Mouse (Mus musculus) thymus, adult 2 months (tissue): ENCODE results near the gene Ttc7. TPM values are rescaled to one million over a fixed set of nuclear protein-coding genes. Genes with fewer than 3 reads are reported as not detected.

Source experiments
- DNase-seq: peaks from one replicate; pipeline ENCODE4 v3.0.0; 2021
- H3K27ac ChIP-seq: fragments of 200-500 bp; 2 replicates; pipeline ENCODE4 v1.5.1; 2012; ENCODE audit warnings: low read length, control low read depth; ENCODE audit not compliant: control insufficient read depth, insufficient read depth
- H3K27me3 ChIP-seq: fragments of 200-500 bp; 2 replicates; pipeline ENCODE4 v1.6.1; 2012; ENCODE audit warnings: mild to moderate bottlenecking, low read length, moderate library complexity, mixed read lengths; ENCODE audit not compliant: control insufficient read depth, insufficient read depth
- H3K36me3 ChIP-seq: fragments of 200-500 bp; 2 replicates; pipeline ENCODE4 v1.6.1; 2012; ENCODE audit warnings: mild to moderate bottlenecking, low read length, moderate library complexity; ENCODE audit not compliant: control insufficient read depth, insufficient read depth
- H3K4me1 ChIP-seq: fragments of 200-500 bp; replicated peaks from 2 replicates; pipeline ENCODE4 v1.6.1; 2012; ENCODE audit warnings: low read length; ENCODE audit not compliant: control insufficient read depth, insufficient read depth
- H3K4me3 ChIP-seq: fragments of 200-500 bp; 2 replicates; pipeline ENCODE4 v1.5.1; 2012; ENCODE audit warnings: mild to moderate bottlenecking, low read length, control low read depth, moderate library complexity; ENCODE audit not compliant: control insufficient read depth, insufficient read depth
- CTCF ChIP-seq: fragments of 200-500 bp; IDR thresholded peaks from 2 replicates; pipeline ENCODE4 v1.5.1; 2012; ENCODE audit warnings: mild to moderate bottlenecking, control low read depth, low read length, moderate library complexity, borderline replicate concordance; ENCODE audit not compliant: control insufficient read depth, poor library complexity, insufficient read depth; ENCODE audit errors: extremely low read depth
- POLR2A ChIP-seq: fragments of 200-500 bp; IDR thresholded peaks from 2 replicates; pipeline ENCODE4 v1.6.1; 2012; ENCODE audit warnings: mild to moderate bottlenecking, low read length, control low read depth, moderate library complexity; ENCODE audit not compliant: control insufficient read depth, poor library complexity, insufficient read depth; ENCODE audit errors: extremely low read depth
- WGBS: fragments of 180-500 bp; shearing (Covaris S2); methylation state at CpG from one replicate; pipeline ENCODE4 v1.1.7; 2018; 5-methylcytosine and 5-hydroxymethylcytosine counted together
- polyA plus RNA-seq: library from polyadenylated mRNA; depleted of rRNA; stranded (reverse); fragments of >200 nt; gene quantifications from 2 replicates; pipeline ENCODE4 v1.2.3, GENCODE M21; 2012; rRNA removed

Gene Ttc7
- 93.6 and 148 TPM in 2 replicates for polyA plus RNA-seq

DNA sequence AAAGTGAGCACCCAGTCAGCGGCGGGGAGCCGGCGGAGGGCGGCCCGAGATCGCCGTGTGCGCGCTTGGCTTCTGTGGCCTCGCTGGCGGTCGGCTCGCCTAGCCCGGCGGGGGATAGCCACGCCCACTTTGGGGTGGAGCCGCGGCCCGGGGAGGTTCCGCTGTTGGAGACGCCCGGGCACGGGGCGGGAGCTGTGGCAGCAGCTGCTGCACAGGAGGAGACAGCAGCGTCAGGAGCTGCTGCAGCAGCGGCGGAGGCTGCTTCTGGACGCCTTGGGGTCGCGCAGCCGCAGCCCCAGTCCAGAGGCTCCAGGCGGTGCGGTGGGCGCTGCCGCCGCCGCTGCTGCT is at the start of gene Ttc7:
TSS of gene Ttc7 (plus strand) at position 181 of the 348 bp plus-strand sequence.
- Histone ChIP-seq H3K4me1 (peaks cover 34% of the 10 kb centered on the region), H3K4me3 (peak within 1 kb of the TSS; percentile 66), H3K36me3 (no peaks in the 10 kb centered on the region), H3K27ac (peak within 1 kb of the TSS; percentile 25), H3K27me3 (no peaks in the 10 kb centered on the region)
- DNase-seq: peak; percentile 99
- 1% methylated on average over 38 of the region's 38 CpGs for WGBS
- TF ChIP-seq CTCF (0 out of 2 replicates have a peak, but pooled peaks have one; percentile 13), POLR2A (peak; percentile 93)

DNA sequence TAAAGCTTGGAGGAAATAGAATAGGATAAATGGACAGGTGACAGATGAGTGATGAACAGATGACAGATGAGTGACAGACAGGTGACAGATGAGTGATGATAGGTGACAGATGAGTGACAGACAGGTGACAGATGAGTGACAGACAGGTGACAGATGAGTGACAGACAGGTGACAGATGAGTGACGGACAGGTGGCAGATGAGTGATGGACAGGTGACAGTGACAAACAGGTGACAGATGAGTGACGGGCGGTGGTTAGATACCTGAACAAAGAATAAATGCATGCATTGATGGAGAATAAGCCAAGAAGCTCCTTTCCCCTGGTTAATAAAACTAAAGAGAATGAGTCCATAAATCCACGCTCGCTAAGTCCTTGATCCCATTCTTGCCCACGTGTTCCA is 47.7 kb upstream of the Ttc7 start:
- Histone ChIP-seq H3K36me3 (no peaks in the 10 kb centered on the region), H3K4me1 (no peaks in the 10 kb centered on the region), H3K4me3 (no peak overlapping the region), H3K27me3 (no peaks in the 10 kb centered on the region), H3K27ac (no peak overlapping the region)
- DNase-seq: no peak
- TF ChIP-seq POLR2A: no peak
- TF ChIP-seq CTCF: no peak
- 99% methylated on average over 6 of the region's 6 CpGs for WGBS

DNA sequence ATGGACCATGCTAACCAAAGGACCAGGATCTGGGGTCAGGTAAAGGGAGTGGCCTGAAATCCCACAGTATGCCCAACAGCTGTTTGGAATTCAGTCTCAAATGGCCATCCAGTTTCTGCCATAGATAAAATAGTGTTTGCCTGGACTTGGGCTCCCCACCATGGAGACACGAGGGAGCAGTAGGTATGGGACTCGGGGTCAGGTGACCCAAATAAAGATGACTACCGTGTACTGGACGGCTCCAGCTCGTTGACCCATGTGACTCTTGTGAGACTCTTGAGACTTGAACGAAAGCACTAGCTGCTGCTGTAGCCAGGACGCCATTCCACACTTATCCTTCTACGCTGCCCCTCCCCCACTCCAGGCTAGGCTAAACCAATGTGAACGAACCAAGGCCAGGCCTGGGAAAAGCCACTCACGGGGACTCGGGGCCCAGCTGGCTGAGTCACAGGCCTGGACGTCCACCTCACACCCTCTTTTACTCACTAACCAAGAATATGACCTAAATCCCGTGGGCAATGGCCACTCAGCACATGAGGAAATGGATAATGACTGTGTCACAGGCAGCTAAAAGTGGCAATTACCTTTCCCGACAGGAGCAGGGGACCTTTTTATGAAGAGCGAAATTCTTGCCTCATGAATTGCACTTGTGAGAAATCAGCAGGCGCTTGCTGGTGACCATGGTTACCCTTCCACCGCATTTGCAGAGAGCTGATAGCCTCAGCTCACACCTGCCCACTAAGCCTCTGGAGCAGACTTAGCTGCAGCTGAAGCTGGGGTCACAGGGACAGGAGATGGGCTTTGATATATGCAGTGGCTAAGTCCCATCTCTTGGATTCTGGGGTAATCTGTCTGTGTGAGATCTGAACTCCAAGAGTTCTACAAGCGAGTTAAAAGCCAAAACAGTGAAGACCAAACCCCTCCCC is 45.7 kb upstream of the Ttc7 start:
- Histone ChIP-seq H3K27ac (no peak overlapping the region), H3K4me3 (no peak overlapping the region), H3K36me3 (no peaks in the 10 kb centered on the region), H3K4me1 (no peaks in the 10 kb centered on the region), H3K27me3 (no peaks in the 10 kb centered on the region)
- WGBS: 94% methylated on average over 18 of the region's 18 CpGs
- no peak for DNase-seq
- no peak for TF ChIP-seq POLR2A
- no peak for TF ChIP-seq CTCF

DNA sequence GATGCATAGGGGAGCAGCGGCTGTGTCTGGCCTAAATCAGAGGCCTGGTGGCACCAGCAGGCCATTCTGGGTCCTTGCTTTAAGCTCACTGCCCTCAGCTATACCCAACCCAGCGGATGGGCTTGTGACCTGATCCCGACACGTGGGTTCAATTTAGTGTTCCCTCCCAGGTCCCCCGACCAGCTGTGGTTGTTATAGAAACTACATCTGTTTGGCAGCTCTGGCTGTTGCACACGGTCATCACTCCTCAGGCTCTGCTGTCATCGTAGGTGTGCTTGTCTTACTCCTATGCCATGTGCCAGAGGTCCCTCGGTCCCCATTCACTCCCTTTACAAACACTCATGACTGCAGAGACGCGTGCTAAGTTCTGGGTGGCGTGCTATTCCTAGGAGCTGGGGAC is 44.9 kb upstream of the Ttc7 start:
- WGBS: 94% methylated on average over 11 of the region's 11 CpGs
- Histone ChIP-seq H3K4me3 (no peak overlapping the region), H3K27ac (no peak overlapping the region), H3K36me3 (no peaks in the 10 kb centered on the region), H3K27me3 (no peaks in the 10 kb centered on the region), H3K4me1 (no peaks in the 10 kb centered on the region)
- TF ChIP-seq POLR2A (no peak), CTCF (no peak)
- no peak for DNase-seq

DNA sequence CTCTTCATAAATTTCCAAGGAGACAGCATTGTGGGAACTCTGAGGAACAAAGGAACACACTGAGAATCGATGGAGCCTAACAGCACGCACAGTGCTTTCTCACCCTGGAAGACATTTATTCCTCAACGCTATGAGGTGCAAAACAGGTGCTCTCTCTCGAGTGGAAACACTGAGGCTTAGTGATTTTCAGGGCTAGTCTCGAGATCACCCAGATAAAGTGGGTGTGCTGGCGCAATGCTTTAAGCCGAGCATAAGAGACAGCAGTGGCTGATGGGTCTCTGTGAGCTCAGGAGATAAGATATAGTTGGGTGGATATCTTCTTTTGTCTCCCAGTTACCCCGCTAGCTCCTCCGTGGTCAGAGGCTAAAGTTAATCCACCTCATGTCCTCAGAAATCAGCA is 36.6 kb upstream of the Ttc7 start:
- H3K4me3 ChIP-seq: no peak overlapping the region
- no peak for DNase-seq
- WGBS: 73% methylated on average over 9 of the region's 9 CpGs
- H3K36me3 ChIP-seq: no peaks in the 10 kb centered on the region
- no peak overlapping the region for H3K27ac ChIP-seq
- peaks cover 6% of the 10 kb centered on the region for H3K4me1 ChIP-seq
- H3K27me3 ChIP-seq: no peaks in the 10 kb centered on the region
- TF ChIP-seq CTCF: no peak
- TF ChIP-seq POLR2A: no peak

DNA sequence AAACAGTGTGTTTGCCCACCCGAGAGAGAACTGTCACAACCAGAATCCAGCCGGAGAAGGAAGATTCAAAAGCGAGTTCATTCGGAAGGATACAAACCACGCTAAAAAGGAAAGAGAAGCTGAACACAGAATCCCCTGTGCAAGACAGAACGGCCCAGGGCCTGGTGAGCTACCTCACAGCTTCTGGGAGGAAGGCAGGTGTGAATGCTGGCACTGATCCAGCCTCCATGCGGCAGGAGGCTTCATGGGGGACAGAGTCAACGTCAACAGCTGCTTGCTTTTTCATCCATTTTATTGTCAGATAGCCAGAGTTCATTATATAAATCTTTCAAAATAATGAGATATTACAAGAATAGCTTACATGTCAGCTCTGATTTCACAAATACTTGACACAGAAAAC is 28.3 kb upstream of the Ttc7 start:
- Histone ChIP-seq H3K27ac (no peak overlapping the region), H3K4me3 (no peak overlapping the region), H3K36me3 (peaks cover 21% of the 10 kb centered on the region), H3K27me3 (no peaks in the 10 kb centered on the region), H3K4me1 (peaks cover 3% of the 10 kb centered on the region; the same call in 1 of the 2 replicates)
- 49% methylated on average over 8 of the region's 8 CpGs for WGBS
- DNase-seq: peak; percentile 31
- no peak for TF ChIP-seq CTCF
- no peak for TF ChIP-seq POLR2A
